Mouse (Mus musculus) urinary bladder, adult 2 months (tissue): ENCODE data around the gene Mfsd11. TPM values are rescaled to one million over a fixed set of nuclear protein-coding genes. Genes with fewer than 3 reads are reported as not detected.

Experiments used
- DNase-seq: peaks from one replicate; pipeline ENCODE4 v3.0.0; 2022; ENCODE audit warnings: low spot score
- polyA plus RNA-seq: library from polyadenylated mRNA; depleted of rRNA; stranded (reverse); fragments of >200 nt; gene quantifications from 2 replicates; pipeline ENCODE4 v1.2.3, GENCODE M21; 2012; rRNA removed

Mfsd11 gene
- polyA plus RNA-seq = 26.3 and 27.6 TPM in 2 replicates

DNA sequence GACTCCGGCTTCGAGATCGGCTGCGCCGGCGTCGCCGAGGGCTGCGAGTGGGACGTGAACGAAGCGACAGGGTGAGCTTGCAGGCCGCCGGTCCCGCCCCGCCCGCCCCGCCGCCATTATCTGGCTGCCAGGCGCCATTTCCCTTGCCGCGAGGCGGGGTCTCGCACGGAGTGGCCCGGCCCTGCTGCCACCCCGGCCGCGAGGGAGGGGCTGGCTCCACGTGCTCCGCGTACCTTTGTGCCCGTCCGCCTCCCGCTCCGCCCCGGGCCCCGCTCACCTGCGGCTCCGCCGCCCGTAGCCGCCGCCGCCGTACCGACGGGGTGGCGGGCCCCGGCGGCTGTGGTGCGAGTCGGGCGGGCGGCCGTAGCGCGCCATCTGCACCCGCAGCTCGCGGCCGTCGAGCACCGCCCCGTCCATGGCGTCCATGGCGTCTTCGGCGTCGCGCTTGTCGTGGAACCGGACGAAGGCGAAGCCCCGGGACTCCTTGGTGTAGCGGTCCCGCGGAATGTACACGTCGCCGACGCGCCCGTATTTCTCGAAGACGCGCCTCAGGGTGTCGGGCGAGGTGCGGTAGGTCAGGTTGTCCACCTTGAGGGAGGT is at the start of gene Mfsd11:
Gene Mfsd11, plus strand, starts transcription at position 150 of the 600 bp plus-strand sequence.
- peak; percentile 82 for DNase-seq

DNA sequence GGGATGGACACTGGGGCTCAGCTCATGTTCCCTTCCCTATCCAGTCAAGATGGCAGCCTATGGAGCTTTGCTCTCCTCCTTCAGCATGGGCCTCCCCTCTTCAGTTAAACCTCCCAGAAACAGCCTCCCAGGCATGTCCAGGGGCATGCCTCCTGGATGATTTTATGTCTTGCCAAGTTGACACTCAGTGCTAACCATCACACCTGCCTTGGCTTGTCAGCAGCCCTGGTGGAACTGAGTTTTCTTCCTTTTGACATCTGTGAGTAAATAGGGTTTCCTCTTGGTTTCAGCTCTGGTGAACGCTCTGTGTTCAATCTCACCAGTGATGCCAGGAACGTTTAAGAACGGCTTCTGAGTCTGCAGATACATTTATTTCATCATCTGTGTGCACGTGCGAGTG is 49.5 kb upstream of the Mfsd11 start:
- no peak for DNase-seq

DNA sequence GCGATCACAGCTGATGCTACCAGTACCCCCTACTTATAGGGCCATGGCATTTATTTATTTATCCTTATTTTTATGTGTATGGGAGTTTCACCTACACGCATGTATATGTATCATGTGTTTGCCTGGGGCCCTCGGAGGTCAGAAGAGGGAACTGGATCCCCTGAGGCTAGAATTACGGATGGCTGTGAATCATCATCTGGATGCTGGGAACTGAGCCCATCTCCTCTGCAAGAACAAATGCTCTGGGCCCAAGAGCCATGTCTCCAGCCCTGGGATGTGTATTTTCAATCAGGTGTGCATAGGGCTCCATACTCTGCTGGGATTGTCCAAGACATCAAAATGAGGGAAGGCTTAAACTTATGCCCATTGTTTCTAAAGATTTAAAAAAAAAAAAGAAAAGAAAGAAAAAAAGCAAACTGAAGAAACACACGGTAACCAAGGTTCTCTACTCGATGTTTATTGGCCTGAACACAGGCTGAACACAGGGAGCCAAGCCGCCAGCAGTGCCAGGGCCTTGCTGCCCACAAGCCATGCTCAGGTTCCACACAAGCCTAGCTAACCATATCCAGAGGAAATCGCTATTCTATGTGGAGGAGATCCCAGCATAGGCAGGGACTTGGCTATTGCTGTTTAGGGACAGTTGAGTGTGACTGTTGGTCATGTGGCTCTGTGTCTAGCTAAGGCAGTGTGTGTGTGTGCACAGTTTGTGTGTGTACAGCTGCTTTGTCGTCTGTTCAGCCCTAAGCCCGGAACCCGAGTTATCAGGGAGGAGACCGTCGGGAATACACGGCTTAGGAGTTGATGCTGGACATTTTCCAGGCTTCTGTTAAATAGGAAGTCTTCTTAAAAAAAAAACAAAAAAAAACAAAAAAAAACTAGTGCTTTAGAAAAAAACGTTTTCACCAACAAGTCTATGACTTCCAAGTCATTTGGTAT is 45.8 kb upstream of the Mfsd11 start:
- no peak for DNase-seq

DNA sequence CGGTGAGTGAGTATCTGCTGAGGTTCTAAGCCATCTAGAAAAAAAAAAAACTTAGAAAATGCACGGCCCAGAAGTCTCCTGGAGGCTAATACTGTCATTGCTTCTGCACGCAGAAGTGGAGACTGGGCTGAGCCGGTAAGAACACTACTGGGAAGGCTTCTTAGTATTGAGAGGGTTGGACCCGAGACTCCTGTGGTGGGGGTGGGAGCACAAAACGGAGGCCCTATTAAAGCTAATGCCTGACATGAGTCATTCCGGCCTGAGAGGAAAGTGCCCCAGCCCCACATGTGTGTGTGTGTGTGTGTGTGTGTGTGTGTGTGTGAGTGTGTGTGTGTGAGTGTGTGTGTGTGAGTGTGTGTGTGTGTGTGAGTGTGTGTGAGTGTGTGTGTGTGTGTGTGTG is 45.1 kb upstream of the Mfsd11 start:
- DNase-seq = no peak

DNA sequence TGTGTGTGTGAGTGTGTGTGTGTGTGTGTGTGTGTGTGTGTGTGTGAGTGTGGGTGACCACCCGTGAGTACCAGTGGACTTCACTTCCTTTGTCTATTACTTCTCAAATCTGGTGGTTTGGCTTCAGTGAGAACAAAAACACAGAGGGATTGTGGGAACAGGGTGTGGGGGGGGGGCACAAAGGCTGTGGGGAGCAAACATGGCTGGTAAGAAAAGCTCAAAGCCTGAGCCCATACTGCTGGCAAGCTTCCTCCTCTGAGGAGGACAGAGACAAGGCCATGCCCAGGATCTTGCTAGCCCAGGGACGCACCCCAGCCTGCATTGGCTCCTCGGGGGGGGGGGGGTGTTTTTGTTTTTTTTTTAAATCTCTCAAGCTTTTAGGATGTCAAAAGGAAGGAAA is 44.7 kb upstream of the Mfsd11 start:
- DNase-seq = no peak

DNA sequence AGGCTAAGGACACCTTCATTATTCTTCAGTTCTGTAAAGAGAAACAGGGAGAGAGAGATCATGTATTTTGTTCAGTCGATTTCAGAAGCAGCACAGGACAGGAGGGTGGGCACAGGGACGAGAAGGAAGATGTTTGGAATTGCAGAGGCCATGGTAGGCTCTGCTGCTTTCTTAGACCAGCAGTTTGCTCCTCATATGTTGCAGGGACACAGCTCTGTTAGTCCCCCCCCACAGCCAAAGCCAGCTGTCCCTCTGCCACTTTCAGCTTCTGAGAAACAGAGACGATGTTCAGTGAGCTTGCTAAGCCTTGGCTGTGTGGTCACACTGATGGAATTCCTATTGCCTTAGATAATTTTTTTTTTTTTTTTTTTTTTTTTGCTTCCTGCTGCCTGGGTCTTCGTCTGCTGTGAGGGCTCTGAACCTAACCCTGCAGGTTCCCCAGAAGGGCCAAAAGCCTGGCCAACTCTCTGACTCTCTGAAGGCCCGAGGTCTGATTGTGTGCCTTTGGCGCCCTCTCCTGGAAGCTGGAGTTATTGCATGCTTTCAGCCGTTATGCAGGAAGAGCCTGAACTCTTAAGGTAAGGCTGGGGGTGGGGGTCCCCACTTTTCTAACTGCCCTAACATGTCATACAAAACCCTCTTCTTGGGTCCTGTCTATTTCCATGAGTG is 44.2 kb upstream of the Mfsd11 start:
- DNase-seq = peak; percentile 66

DNA sequence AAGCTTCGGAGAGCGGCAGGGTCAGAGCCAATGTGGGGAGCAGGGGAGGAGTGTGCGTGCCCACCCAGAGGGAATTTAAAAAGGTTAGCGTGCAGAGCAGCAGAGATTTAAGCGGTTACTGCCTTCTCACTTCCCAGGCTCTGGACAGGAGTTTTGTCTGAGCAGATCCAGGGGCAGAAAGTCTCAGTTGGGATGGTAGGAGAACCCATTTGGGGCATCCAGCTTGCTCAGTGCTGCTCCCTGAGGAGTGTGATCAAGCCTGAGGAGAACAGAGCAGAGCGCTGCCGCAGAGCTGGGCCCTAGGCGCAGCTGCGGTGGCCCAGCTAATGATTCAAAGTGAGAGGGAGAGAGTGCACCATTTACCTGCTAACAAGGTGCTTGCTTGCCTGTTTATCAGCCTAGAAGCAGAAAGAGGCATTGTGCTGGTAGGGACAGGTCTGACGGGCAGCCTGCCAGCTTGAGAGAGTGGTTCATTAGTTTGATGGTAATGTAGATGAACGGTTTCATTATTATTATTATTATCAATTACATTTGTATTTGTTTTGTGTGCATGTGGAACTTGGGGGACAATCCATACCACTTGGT is 43.3 kb upstream of the Mfsd11 start:
- DNase-seq = no peak

DNA sequence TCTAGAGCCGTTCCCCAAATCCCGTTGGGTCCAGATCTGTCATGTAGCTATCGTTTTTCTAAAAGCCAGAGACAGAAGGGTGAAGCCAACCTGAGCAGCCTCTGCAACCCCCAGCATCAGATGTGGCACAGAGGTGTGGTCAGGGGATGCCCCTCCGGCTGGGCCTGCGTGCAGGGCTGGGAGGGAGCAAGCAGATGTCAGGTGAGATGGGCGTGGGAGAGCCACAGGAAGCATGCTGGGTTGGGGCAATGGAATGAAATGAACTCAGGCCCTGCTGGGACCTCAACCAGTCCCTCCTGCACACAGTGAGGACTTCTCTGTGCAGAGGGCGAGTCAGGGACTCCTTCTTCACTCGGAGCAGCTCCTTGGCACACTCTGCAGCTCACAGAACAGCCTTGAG is 42.7 kb upstream of the Mfsd11 start:
- DNase-seq = no peak

DNA sequence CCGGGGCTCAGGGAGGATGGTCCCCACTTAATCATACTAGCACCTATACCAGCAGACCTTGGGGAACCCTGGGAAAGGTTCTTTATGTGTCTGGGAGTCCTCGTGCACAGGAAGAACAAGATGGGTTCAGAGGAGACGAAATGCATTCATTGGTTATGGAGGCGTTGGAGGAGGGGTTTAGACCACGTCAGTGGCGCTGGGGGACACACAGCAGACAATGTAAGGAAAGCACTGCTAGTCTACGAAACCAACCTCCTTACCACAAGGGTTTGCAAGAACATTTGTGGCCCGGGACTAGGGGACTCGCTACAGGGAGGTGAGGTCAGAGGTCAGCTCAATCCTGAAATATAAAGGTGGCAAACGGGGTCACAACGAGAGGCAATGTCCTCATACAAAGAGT is 41.7 kb upstream of the Mfsd11 start:
- no peak for DNase-seq

DNA sequence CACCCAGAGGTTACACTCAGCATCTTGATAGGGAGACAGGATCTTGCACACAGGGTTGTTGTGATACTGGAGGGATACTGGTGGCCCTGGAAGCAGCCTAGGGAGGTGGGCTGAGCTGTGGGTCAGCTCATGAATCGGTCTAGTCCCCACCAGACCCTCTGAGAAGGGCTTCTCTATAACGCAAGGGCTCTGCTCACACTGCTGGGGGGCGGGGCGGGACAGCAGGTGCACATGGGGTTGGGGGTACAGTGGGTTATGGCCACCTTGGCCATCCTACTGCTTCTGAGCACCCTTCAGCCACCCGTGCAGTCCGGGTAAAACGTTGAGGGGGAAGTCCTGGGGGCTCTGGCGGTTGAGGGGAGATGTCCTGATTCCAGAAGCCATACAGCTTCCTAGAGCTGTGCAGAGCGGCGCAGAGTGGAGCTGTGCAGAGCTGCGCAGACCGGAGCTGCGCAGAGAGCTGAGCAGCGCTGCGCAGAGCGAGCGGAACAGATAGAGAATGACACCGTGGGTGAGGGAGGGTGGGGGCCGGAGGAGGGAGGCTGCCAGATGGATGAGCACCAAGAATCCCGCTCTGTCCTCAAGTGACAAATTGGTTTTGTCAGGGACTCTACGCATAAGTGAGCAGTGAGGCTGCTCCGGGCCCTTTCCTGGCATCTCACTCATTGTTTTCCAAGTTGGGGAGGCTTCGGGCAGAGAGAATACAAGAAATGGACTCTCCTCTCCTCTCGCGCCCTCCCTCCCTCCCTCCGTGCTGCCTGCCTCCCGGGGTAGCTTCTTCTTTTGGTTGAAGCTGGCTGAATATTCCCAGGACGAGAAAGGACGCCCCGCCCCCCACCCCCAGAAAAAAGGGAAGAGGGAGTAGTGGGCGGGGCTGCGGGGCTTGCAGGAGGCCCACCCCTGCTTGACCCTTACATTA is 41.0 kb upstream of the Mfsd11 start:
- no peak for DNase-seq

DNA sequence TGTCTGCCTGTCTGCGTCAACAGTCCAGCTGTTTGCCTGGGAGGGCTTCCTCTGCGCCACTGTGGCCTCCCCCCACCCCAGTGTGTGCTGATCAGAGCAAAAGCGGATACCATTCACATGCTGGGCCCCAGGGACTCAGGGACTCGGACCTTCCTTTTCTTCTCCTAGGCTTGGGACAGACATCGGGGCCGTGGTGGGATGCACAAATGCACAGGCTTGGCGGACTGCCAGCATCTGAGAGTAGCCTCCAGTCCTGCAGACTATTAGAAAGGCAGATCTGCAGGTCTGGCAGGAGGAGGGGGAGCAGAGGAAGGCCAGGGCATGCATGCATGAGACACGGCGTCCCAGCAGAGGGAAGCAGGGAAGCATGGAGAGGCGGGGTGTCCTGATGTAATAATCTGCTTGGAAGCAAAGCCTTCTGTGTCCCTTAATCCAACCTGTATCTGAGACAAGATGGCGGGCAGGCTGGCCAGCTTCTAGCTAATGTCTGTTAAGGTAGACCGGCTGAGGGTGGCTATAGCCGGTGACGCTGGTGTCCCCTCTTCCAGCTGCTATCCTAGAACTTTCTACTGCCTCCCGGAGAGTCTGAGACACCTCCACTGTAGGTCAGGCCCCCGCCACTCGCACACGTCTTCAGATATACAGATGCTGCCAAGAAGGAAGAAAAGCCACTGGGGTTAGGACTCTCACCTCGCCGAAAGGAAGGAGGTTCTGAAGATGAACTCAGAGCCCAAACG is 39.3 kb upstream of the Mfsd11 start:
- DNase-seq = no peak

DNA sequence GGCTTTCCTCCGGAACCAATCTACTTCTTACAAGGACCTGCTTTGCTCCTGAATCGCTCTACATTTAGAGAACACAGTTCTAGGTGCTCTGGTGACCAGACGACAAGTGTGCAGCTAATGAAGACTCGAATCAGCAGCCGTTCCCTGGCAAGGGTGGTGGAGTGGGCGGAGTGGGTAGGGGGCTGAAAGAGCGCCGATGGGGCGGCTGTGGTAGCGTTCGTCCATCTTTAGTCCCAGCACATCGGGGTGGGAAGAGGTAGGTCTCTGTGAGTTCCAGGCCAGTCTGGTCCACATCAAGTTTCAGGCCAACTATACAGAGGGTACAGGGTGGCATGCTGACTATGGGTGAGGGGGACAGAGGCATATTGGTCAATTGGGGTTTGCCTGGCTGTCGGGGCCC is 38.6 kb upstream of the Mfsd11 start:
- no peak for DNase-seq

DNA sequence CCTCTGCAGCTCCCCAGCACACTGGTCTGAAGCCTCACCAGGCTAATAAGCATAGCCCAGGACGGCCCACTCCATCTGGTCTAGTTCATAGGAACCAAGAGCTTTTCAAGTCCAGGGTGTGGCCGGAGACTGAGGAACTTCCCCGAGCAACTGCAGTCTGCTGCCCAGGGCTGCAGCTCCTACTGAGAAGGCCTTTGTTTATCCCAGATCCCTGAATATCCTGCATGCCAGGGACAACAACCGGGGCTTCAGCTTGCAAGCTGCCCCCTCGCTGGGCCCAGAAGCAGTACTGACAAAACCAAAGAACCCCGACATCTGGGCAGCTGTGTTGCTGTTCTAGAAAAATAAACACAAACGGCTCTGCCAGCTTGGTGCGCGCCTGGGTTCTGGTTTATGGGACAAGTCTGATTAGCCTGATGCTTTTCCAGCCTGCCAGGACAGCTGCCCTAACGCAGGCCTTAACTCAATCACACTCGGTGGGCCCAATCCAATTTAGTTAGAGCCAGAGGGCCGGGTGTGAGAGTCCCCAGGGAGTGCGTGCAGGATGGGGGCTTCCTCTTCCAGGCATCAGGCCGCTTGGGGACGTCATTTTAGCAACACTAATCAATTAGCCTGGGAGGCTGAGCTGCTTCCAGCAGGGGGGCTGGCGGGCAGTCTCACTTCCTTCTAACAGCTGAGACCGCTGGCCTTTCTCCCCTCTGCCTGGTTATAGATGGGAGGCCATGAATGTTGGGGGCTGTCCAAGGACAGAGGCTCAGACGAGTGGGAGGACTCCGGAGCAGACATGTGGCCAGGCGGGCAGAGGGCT is 38.0 kb upstream of the Mfsd11 start:
- DNase-seq = no peak

DNA sequence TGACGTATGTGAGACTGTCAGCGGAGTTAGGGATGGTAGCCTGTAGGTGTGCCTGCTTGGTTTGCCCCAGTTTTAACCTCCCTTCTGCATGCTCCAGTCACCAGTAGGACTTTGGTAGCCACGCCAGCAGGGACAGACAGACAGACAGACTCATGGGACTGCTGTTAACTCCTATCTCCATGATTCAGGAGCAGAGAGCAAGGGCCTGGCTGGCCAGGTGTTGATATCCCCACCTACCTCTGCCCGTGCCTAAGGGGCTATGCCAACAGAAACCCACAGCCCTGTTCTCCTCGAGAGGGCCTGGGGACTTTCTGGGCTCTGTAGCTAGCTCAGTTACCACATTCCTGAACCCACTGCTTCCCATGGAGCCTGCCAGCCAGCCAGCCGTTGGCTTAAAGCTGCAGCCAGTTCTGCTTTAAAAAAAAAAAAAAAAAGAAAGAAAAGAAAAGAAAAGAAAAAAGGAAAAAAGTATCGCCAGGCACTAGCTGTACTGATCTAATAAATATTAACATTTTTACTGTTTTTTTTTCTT is 37.3 kb upstream of the Mfsd11 start:
- DNase-seq = no peak

DNA sequence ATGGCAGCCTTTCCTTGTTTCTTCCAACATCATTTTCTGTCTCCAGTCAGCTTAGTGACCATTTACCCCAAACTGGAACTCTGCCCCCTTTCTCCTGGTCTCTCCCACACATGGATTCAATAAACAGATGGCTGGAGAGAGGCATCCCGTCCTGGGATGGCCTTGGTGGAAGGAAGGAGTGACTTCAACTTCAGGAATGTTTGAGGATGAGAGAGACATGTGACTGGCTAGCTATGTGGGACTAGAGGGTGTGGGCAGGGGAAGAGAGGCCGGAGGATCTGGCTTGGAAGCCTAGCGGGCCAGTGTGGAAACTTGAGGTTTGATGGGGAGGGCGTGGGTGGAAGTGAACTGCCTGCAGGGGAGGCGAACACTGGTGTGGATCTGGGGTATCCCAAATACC is 35.5 kb upstream of the Mfsd11 start:
- DNase-seq = no peak

DNA sequence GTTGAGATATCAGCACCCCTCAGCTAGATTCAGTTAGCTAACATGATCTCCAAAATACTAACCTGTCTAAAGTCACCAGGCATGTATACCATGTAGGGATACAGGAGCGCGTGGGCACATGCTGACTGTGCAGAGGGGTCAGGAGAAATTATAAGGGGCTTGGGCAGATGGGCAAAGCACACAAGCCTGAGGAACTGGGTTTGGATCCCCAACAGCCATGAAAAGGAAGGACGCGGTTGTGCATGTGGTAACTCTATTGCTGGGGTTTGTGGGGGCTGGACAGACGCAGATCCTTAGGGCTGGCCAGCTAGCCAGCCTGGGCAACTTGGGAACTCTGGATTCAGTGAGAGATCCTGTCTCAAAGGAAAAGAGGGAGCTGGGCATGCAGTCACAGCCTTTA is 34.7 kb upstream of the Mfsd11 start:
- no peak for DNase-seq

DNA sequence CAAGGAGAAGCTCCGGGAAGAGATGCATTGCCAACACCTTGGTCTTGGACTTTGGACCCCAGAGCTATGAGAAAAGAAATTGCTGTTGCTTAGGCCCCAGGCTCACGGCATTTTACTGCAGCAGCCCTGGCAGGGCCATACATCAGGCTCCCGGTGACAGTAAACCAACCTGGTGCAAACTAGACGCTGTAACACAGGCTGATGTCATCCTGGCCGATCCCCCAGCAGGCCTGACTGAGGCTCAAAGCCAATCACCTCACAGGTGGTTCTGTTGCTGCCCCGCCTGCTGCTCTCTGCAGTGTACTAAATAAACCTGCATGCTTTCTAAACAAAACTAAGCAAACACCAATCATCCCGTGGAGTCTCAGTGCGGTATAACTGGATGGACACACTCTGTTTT is 33.5 kb upstream of the Mfsd11 start:
- no peak for DNase-seq

DNA sequence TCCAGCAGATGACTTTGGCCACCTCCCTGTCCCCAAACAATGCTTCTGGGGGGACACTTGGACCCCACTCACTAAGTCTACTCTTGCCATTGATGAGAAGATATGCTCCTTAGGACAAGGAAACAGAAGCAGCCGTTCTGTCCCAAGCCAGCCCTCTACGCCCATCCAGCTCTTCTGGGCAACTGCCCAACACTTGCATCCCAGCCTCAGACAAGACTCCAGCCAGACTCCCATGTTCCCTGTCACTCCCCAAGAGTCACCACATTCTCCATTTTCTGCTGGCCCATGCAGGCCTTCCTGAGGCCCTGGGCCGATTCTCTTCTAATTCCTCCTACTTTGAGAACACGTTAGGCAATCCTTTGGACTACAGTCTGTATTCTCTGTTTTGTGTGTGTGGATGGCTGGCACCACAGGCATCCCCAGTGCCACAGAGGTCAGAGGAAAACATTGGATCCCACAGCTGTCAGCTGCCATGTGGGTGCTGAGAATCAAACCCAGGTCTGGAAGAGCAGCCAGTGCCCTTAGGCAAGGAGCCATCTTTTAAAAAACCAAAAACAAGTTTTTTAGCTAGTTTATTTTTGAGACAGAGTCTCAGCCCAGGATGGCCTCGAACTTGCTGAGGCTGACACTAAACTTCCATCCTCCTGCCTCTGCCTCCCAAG is 32.2 kb upstream of the Mfsd11 start:
- no peak for DNase-seq
